Mouse (Mus musculus) midbrain, embryonic 14.5 days (tissue): ENCODE measurements around the gene Olfr194. TPM values are rescaled to one million over a fixed set of nuclear protein-coding genes. Genes with fewer than 3 reads are reported as not detected.
A peak's percentile ranks its signal among the peaks of the same experiment; 100 is the strongest.
"Not testable (repeated sequence)": the region's sequence is repeated elsewhere in the genome, so short reads cannot be mapped to it uniquely, and the experiment has no call there.

Experiments used
- ATAC-seq: fragments of 200-750 bp; cut with Nextera tagmentation; 2 replicates; pipeline ENCODE4 v1.8.0; 2017; ENCODE audit warnings: moderate number of reproducible peaks, moderate library complexity; ENCODE audit not compliant: low FRiP score, low TSS enrichment
- DNase-seq: peaks from one replicate; pipeline ENCODE4 v3.0.0-alpha.2; 2015
- H3K27ac ChIP-seq: fragments of 300-500 bp; sonication (generic); replicated peaks from 2 replicates; pipeline ENCODE4 v1.5.1; 2014; ENCODE audit warnings: mild to moderate bottlenecking, low read depth, low read length, moderate library complexity
- H3K27me3 ChIP-seq: fragments of 300-500 bp; sonication (generic); 2 replicates; pipeline ENCODE4 v1.6.1; 2014; ENCODE audit warnings: low read length, control low read depth, mixed read lengths; ENCODE audit not compliant: control insufficient read depth, insufficient read depth
- H3K36me3 ChIP-seq: fragments of 300-500 bp; sonication (generic); 2 replicates; pipeline ENCODE4 v1.6.1; 2014; ENCODE audit warnings: low read length, control low read depth; ENCODE audit not compliant: control insufficient read depth, insufficient read depth
- H3K4me1 ChIP-seq: fragments of 300-500 bp; sonication (generic); 2 replicates; pipeline ENCODE4 v1.6.1; 2014; ENCODE audit warnings: mild to moderate bottlenecking, antibody characterized with exemption, low read length, control low read depth; ENCODE audit not compliant: control insufficient read depth, insufficient read depth
- H3K4me2 ChIP-seq: fragments of 300-500 bp; sonication (generic); 2 replicates; pipeline ENCODE4 v1.6.1; 2014; ENCODE audit warnings: mild to moderate bottlenecking, low read length, moderate library complexity
- H3K4me3 ChIP-seq: fragments of 300-500 bp; sonication (generic); replicated peaks from 2 replicates; pipeline ENCODE4 v1.5.1; 2014; ENCODE audit warnings: low read depth, low read length
- H3K9ac ChIP-seq: fragments of 300-500 bp; sonication (generic); replicated peaks from 2 replicates; pipeline ENCODE4 v1.6.1; 2014; ENCODE audit warnings: mild to moderate bottlenecking, low read length, moderate library complexity
- H3K9me3 ChIP-seq: fragments of 300-500 bp; sonication (generic); 2 replicates; pipeline ENCODE4 v1.6.1; 2016; ENCODE audit warnings: low read length, control low read depth, mixed read lengths; ENCODE audit not compliant: control insufficient read depth
- WGBS: fragments of 180-500 bp; shearing (Covaris S2); extraction: QIAGEN DNeasy Blood & Tissue Kit; methylation state at CpG from one replicate; pipeline ENCODE4 v1.1.7; 2014; 5-methylcytosine and 5-hydroxymethylcytosine counted together
- polyA plus RNA-seq: library from polyadenylated mRNA; unstranded; fragments of >200 nt; fragmentation: Nextera tagmentation; extraction: Ambion mirVana; gene quantifications from 2 replicates; pipeline ENCODE4 v1.2.1, GENCODE M21; 2014

The Olfr194 gene
- polyA plus RNA-seq, 1 experiment from 2014 or later, result not detected

DNA sequence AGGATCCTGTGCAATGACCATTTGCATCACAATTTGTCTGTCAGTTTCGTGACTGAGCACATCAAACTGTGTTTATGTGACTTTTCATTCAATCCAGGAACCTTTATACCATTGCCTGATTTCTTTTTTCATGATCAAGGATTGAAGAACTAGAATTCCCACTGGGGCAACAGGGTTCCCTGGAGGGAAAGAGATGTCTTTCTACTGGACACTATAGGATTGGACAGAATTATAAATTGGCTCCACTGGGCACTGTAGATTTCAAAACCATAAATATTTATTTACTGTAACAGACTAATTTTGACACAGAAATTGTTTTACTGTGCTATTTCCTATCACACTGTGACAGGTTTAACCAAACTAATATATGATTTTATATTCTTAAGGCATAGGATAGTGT lies 31.1 kb downstream of the Olfr194 start, which contains the start of gene Olfr191:
Olfr191 (minus strand) TSS at position 101 of the 400 bp plus-strand sequence.
- not testable (repeated sequence) for ATAC-seq, H3K36me3 ChIP-seq, H3K4me1 ChIP-seq, H3K9ac ChIP-seq, H3K27ac ChIP-seq, H3K9me3 ChIP-seq, H3K27me3 ChIP-seq, H3K4me2 ChIP-seq, H3K4me3 ChIP-seq
- peak; percentile 10 for DNase-seq
- WGBS, result 14% methylated on average over 1 of the region's 1 CpGs

DNA sequence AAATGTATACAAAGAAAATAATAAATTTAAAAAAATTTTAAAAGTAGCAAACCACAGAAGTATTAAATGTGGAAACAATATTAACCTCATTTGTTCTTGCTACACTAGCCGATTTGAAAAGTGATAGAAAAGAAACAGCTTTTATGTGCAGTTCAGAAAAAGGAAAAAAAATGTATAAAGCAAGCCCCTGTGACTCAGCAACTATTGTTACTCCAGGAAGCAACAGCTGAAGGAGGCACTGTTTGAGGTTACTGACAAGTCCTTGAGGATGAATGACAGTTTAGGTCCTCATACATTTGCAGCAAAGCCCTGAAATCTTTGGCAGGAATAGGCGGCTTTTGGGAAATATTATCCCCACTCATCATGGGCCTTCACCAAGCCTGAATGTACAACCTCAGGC lies 39.8 kb downstream of the Olfr194 start:
- not testable (repeated sequence) for H3K9me3 ChIP-seq, H3K27ac ChIP-seq, H3K9ac ChIP-seq, ATAC-seq, H3K27me3 ChIP-seq, H3K4me1 ChIP-seq, H3K36me3 ChIP-seq, DNase-seq, H3K4me2 ChIP-seq, H3K4me3 ChIP-seq
- 87% methylated on average over 2 of the region's 2 CpGs for WGBS

DNA sequence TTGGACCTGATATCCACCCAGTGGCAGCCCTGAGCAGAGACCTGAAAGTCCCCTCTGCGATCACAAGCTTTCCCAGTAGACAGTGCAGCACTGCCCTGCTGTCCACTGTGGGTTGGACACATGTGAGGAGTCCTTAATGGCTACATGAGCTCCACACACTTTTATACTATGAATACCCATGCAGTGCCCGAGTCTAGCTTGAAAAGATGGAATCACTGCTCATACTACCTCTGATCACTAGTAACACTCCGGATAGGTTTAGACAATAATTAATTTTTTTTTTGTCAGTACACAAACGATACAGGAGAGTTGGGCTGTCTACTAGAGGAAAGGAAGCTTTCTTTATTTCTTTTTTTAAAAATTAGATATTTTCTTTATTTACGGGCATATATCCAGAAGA lies 43.0 kb downstream of the Olfr194 start, which contains the start of gene Olfr190:
Olfr190 (minus strand) TSS at position 101 of the 400 bp plus-strand sequence.
- Histone ChIP-seq H3K36me3 (no peaks in the 10 kb centered on the region), H3K9me3 (no peaks in the 10 kb centered on the region), H3K4me2 (no peak within 1 kb of the TSS), H3K27ac (no peak within 1 kb of the TSS), H3K9ac (no peak within 1 kb of the TSS), H3K27me3 (no peaks in the 10 kb centered on the region), H3K4me1 (no peaks in the 10 kb centered on the region), H3K4me3 (no peak within 1 kb of the TSS)
- ATAC-seq (no peak), DNase-seq (no peak)
- WGBS, result 91% methylated on average over 5 of the region's 5 CpGs

DNA sequence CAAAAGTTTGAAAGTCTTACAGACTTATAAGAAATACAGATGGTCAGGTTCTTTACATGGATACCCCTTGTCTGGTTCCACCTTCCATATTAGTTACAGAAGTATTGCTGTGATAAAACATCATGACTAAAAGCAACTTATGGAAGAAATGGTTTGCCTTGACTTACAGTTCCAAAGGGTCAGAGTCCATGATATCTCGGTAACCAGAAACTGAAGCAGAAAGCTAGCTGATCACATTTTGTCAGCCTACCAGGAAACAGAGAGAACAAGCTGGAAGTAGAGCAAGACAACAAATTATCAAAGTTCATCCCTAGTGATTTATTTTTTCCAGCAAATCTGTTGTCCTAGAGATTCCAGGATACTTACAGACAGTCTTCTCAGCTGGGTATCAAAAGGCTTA lies 47.3 kb downstream of the Olfr194 start:
- Histone ChIP-seq H3K4me2 (no peak overlapping the region), H3K4me3 (no peak overlapping the region), H3K27ac (no peak overlapping the region), H3K36me3 (no peaks in the 10 kb centered on the region), H3K9ac (no peak overlapping the region), H3K27me3 (no peaks in the 10 kb centered on the region), H3K4me1 (no peaks in the 10 kb centered on the region), H3K9me3 (no peaks in the 10 kb centered on the region)
- ATAC-seq (no peak), DNase-seq (no peak)
- WGBS, result 88% methylated on average over 1 of the region's 1 CpGs

DNA sequence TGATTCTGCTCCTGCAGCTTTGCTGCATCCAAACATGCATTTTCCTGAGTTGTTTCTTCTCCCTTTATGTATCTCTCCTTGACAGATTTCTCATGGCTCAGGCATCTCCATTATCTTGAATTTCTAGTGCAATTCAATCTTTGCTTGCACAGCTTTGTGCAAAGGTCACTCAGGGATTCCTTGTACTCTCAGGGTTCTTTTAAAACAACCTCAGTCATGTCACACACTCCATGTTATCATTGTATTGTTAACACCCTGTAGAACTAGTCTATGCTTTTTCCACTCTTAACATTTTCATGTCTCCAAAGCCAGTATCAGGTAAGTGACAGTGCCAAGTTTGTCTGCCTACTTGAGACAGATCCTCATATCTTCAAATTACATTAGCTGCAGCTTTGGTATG lies 49.1 kb downstream of the Olfr194 start:
- no peak for DNase-seq
- ATAC-seq, result no peak

More for the DNA sequence above, 49.1 kb downstream of the Olfr194 start:
- no peak overlapping the region for H3K9ac ChIP-seq
- no peak overlapping the region for H3K4me2 ChIP-seq
- H3K4me1 ChIP-seq, result no peaks in the 10 kb centered on the region
- H3K27me3 ChIP-seq, result no peaks in the 10 kb centered on the region
- H3K9me3 ChIP-seq, result no peaks in the 10 kb centered on the region
- H3K36me3 ChIP-seq, result no peaks in the 10 kb centered on the region
- no peak overlapping the region for H3K4me3 ChIP-seq
- H3K27ac ChIP-seq, result no peak overlapping the region

Other genes starting within 250 kb of the Olfr194 start
- gene Olfr177, start 246.3 kb downstream of the Olfr194 start, polyA plus RNA-seq, result not detected in 2 replicates
- not detected in 2 replicates for gene Olfr178, start 229.0 kb downstream of the Olfr194 start, polyA plus RNA-seq
- gene Olfr181, start 192.3 kb downstream of the Olfr194 start, polyA plus RNA-seq, result not detected in 2 replicates
- gene Olfr180, start 191.7 kb downstream of the Olfr194 start, polyA plus RNA-seq, result not detected in 2 replicates
- not detected in 2 replicates for gene Olfr183, start 125.7 kb downstream of the Olfr194 start, polyA plus RNA-seq
- gene Olfr186, start 90.8 kb downstream of the Olfr194 start, polyA plus RNA-seq, result not detected in 2 replicates
- gene Olfr187, start 81.3 kb downstream of the Olfr194 start, polyA plus RNA-seq, result not detected in 2 replicates
- not detected in 2 replicates for gene Olfr190, start 43.1 kb downstream of the Olfr194 start, polyA plus RNA-seq
- not detected in 2 replicates for gene Olfr191, start 31.2 kb downstream of the Olfr194 start, polyA plus RNA-seq
- not detected in 2 replicates for gene Olfr193, start 9.2 kb downstream of the Olfr194 start, polyA plus RNA-seq
- gene Olfr195, start 26.0 kb upstream of the Olfr194 start, polyA plus RNA-seq, result not detected in 2 replicates
- gene Olfr196, start 49.4 kb upstream of the Olfr194 start, polyA plus RNA-seq, result not detected in 2 replicates
- gene Olfr198, start 82.5 kb upstream of the Olfr194 start, polyA plus RNA-seq, result not detected in 2 replicates
- not detected in 2 replicates for gene Olfr199, start 98.7 kb upstream of the Olfr194 start, polyA plus RNA-seq
- gene Olfr201, start 151.6 kb upstream of the Olfr194 start, polyA plus RNA-seq, result not detected in 2 replicates
- not detected in 2 replicates for gene Olfr202, start 165.7 kb upstream of the Olfr194 start, polyA plus RNA-seq
- gene Olfr203, start 177.8 kb upstream of the Olfr194 start, polyA plus RNA-seq, result not detected in 2 replicates
- gene Olfr204, start 197.2 kb upstream of the Olfr194 start, polyA plus RNA-seq, result not detected in 2 replicates
- not detected in 2 replicates for gene Olfr205, start 210.1 kb upstream of the Olfr194 start, polyA plus RNA-seq
- not detected in 2 replicates for gene Olfr206, start 228.2 kb upstream of the Olfr194 start, polyA plus RNA-seq
- gene Olfr209, start 242.9 kb upstream of the Olfr194 start, polyA plus RNA-seq, result not detected in 2 replicates